Mouse (Mus musculus): ENCODE measurements around the gene Tapt1. TPM values are rescaled to one million over a fixed set of nuclear protein-coding genes. Genes with fewer than 3 reads are reported as not detected.

Tapt1 gene
- polyA plus RNA-seq, 1 experiment from 2014 or later = 30.7 TPM

DNA sequence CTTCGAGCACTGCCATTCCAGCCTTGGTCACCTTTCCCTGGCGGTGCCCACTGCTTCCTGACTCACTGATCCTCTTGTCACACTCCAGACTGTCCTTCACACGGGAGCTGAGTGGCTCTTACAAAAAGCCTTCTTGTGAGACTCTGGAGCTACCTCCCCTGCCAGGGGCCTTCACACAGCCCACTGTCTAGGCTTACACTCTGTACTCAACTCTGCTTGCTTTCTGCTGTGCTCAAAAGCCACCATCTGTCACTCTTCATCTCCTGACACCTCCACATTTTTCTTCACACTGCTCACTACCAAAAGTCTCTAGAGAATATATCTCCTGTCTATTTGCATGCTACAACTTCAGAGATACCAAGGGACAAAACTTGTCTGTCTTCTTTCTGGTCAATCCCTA, 46.0 kb downstream of the Tapt1 start:
- H3K4me1 ChIP-seq = no peaks in the 10 kb centered on the region
- ATAC-seq (ENCODE audit: insufficient number of reproducible peaks, low FRiP score, low TSS enrichment, low read depth) = no peak
- no peak overlapping the region for H3K9ac ChIP-seq
- WGBS = 82% methylated on average over 3 of the region's 3 CpGs
- H3K27me3 ChIP-seq = no peaks in the 10 kb centered on the region
- no peak overlapping the region for H3K27ac ChIP-seq
- H3K4me3 ChIP-seq = no peak overlapping the region
- no peaks in the 10 kb centered on the region for H3K9me3 ChIP-seq
- no peak overlapping the region for H3K4me2 ChIP-seq
- peaks cover 76% of the 10 kb centered on the region for H3K36me3 ChIP-seq

DNA sequence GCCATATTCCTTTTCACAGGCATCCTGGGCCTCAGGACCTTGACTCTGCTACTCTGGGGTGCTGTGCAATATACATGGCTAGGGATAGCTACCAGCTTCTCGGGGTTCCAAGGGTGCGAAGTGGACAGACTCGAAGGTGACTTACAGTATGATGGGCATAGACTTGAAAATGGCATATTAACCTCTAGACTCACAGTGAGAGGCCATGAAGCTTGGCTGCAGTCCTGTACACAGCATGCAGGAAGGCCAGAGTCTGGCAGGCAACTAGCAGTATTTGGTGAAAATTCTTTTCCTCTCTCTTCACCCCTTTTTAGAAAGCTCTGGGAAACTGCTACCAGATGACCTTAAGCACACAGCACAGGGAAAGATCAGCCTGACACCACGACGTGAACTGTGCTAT, 52.4 kb downstream of the Tapt1 start:
- Histone ChIP-seq H3K4me2 (no peak overlapping the region), H3K4me3 (no peak overlapping the region), H3K4me1 (no peaks in the 10 kb centered on the region), H3K27ac (no peak overlapping the region), H3K27me3 (no peaks in the 10 kb centered on the region), H3K36me3 (peaks cover 45% of the 10 kb centered on the region), H3K9me3 (no peaks in the 10 kb centered on the region), H3K9ac (no peak overlapping the region)
- no peak for ATAC-seq (ENCODE audit: insufficient number of reproducible peaks, low FRiP score, low TSS enrichment, low read depth)
- 89% methylated on average over 5 of the region's 5 CpGs for WGBS

DNA sequence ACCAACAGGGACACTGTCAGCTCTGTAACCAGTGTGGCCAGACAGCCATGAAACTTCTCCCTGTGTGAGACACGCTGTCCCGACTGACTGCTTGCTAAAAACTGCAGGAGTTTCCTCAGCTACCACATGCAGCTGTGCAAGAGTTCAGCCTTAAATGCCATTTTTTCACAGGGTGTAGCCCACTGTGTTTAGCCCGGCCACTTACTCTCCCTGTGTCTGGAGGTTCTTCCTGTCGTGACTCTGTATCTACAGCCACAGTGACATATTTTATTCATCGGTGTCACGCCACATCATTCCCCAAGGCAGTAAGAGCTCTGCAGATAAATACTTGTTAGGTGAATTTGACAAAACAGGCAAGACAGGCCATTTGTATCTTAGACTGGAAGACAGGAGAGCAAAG, 59.6 kb downstream of the Tapt1 start:
- no peak for ATAC-seq (ENCODE audit: insufficient number of reproducible peaks, low FRiP score, low TSS enrichment, low read depth)
- Histone ChIP-seq H3K4me3 (no peak overlapping the region), H3K27ac (no peak overlapping the region), H3K27me3 (no peaks in the 10 kb centered on the region), H3K36me3 (no peaks in the 10 kb centered on the region), H3K9ac (no peak overlapping the region), H3K4me1 (no peaks in the 10 kb centered on the region), H3K9me3 (no peaks in the 10 kb centered on the region), H3K4me2 (no peak overlapping the region)
- WGBS = 65% methylated on average over 6 of the region's 6 CpGs

DNA sequence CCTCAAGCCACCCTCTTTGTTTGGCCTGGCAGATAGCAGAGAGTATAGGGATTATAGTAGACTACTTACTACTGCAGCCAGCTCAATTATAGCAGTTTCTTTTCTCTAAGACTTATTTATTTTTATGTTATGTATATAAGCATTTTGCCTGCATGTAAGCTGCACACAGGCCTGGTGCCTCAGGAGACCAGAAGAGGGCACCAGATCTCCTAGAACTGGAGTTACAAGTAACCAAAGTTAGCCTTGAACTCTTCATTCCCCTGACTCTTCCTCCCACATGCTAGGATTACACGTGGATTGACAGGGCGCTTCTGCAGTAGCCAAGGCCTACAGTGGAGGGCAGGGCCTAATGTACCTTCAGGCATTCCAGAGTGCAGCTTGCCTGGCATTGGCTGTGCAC, 60.6 kb downstream of the Tapt1 start:
- Histone ChIP-seq H3K4me1 (no peaks in the 10 kb centered on the region), H3K27me3 (no peaks in the 10 kb centered on the region), H3K4me2 (no peak overlapping the region), H3K36me3 (no peaks in the 10 kb centered on the region), H3K4me3 (no peak overlapping the region), H3K9ac (no peak overlapping the region), H3K27ac (no peak overlapping the region), H3K9me3 (no peaks in the 10 kb centered on the region)
- WGBS = 47% methylated on average over 2 of the region's 2 CpGs
- ATAC-seq (ENCODE audit: insufficient number of reproducible peaks, low FRiP score, low TSS enrichment, low read depth) = no peak

DNA sequence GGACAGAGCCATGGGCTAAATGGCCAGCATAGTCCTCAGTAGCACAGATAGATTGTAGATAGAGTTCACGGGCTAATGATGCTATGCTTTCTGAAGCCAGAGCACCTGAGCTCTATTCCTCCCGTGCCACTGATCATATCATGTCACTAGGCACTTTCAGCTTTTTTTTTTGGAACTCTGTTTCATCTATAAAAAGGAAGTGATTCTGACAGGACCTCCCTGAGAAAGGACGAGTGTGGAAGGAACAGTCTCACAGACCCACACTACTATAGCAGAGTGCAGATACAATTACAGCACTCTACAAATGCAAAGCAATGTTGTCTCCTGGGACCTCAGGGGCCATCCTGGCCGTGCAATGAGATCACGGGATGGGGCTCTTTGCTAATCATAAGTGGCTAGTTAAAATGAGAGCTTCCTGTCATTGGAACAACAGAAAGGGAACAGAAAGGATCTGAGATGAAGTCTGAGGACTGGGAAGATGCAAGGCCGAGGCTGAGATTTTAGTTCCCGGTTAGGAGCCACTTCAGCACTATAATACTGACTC, 62.1 kb downstream of the Tapt1 start:
- WGBS = 50% methylated on average over 7 of the region's 7 CpGs
- Histone ChIP-seq H3K27ac (no peak overlapping the region), H3K9me3 (no peaks in the 10 kb centered on the region)

DNA sequence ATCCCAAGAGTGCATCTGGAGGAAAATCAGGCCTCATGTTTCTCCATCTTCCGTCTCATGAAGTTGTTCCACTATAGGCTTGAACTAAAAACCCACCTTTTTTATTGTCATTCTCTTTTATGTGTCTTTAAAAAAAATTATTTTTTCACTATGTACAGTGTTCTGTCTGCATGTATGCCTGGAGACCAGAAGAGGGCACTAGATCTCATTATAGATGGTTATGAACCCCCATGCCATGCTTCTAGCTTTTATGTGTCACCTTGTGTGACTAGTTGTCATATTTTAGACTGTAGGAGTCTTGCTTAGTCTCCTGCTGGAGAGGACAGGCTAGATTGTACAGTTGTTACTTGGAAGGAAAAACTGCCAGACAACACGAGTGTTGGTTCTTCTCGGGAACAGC, 63.1 kb downstream of the Tapt1 start:
- H3K9ac ChIP-seq = no peak overlapping the region
- no peak overlapping the region for H3K4me3 ChIP-seq
- WGBS = 90% methylated on average over 3 of the region's 3 CpGs
- H3K4me2 ChIP-seq = no peak overlapping the region
- no peaks in the 10 kb centered on the region for H3K4me1 ChIP-seq
- H3K36me3 ChIP-seq = no peaks in the 10 kb centered on the region
- H3K9me3 ChIP-seq = no peaks in the 10 kb centered on the region
- no peak for ATAC-seq (ENCODE audit: insufficient number of reproducible peaks, low FRiP score, low TSS enrichment, low read depth)
- H3K27ac ChIP-seq = no peak overlapping the region
- no peaks in the 10 kb centered on the region for H3K27me3 ChIP-seq

More for the DNA sequence above, 62.1 kb downstream of the Tapt1 start:
- Histone ChIP-seq H3K36me3 (no peaks in the 10 kb centered on the region), H3K4me2 (no peak overlapping the region), H3K27me3 (no peaks in the 10 kb centered on the region), H3K9ac (no peak overlapping the region), H3K4me1 (no peaks in the 10 kb centered on the region), H3K4me3 (no peak overlapping the region)
- no peak for ATAC-seq (ENCODE audit: insufficient number of reproducible peaks, low FRiP score, low TSS enrichment, low read depth)

DNA sequence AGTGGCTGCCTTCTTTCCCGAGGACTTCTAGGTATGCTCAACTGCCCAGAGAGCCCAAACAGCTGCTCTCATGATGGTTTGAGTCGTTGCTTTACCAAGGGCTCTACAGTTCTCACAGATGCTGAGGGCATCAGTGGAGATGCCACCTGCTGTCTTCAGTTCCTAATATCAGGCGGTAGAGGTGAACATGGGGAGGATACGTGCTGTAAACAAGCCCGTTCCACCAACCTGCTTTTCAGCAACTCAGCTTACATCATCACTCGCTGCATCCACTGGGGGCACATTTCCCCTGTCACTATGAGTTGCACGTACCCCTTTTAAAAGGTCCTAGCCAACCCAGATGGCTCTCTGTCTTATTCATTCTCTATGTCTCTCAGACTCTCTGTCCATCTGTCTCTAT, 63.6 kb downstream of the Tapt1 start:
- no peak for ATAC-seq (ENCODE audit: insufficient number of reproducible peaks, low FRiP score, low TSS enrichment, low read depth)
- no peaks in the 10 kb centered on the region for H3K27me3 ChIP-seq
- H3K4me3 ChIP-seq = no peak overlapping the region
- H3K9ac ChIP-seq = no peak overlapping the region
- no peaks in the 10 kb centered on the region for H3K36me3 ChIP-seq
- H3K27ac ChIP-seq = no peak overlapping the region
- 80% methylated on average over 7 of the region's 7 CpGs for WGBS
- no peaks in the 10 kb centered on the region for H3K9me3 ChIP-seq
- no peaks in the 10 kb centered on the region for H3K4me1 ChIP-seq
- no peak overlapping the region for H3K4me2 ChIP-seq

DNA sequence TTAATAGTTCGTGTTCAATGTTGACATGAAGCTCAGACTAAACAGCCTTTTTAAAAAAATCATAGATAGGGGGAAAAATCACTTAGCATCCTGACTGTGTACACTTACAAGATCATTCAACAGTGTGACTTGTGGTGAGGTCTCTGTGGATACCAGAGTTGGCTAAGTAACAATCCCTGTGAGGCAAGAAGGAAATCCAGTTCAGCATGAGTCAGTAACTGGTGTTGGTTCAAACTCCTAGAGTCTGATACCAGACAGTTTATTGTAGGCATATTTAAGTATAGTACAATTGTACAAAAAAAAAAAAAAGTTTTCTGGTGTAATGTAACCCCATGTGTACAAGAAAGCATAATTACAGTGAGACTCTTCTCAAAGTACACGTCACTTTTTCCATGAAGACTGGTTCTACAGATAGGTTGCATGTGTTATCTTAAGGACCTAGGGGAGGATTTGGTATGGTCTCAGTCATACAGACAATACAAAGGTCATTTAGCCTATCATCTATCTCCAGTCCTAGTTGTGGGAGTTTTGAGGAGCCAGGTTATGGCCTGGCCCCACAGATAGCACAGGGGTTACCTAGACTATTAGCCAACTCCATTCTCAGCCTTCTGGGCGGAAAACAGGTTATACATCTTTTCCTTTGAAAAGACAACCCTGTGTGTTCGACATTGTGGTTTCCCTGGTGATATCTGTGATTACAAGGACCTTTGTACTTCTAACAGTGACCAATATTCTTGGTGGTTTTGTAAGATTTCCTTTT, 66.6 kb downstream of the Tapt1 start:
- no peaks in the 10 kb centered on the region for H3K4me1 ChIP-seq
- no peaks in the 10 kb centered on the region for H3K9me3 ChIP-seq
- H3K27me3 ChIP-seq = no peaks in the 10 kb centered on the region
- no peaks in the 10 kb centered on the region for H3K36me3 ChIP-seq
- no peak overlapping the region for H3K9ac ChIP-seq
- no peak overlapping the region for H3K4me3 ChIP-seq
- 73% methylated on average over 4 of the region's 4 CpGs for WGBS
- ATAC-seq (ENCODE audit: insufficient number of reproducible peaks, low FRiP score, low TSS enrichment, low read depth) = no peak
- no peak overlapping the region for H3K27ac ChIP-seq
- H3K4me2 ChIP-seq = no peak overlapping the region

DNA sequence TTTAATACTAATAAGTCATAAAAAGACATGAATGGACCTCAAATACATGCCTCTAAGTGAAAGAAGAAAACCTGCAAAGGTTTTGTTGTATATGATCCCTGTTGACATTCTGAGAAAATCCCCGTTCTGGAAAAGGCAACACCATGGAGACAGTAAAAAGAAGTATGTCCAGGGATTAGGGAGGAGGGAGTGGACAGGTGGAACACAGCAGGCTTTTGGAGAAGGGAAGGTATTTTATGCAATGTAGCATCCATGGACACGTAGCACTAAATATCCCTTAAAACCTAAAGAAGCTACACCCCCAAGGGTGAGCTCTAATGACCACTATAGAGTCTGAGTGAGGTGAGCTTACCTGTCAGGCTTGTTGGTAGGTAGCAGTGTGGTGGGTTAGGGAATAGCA, 67.2 kb downstream of the Tapt1 start:
- no peaks in the 10 kb centered on the region for H3K9me3 ChIP-seq
- H3K27me3 ChIP-seq = no peaks in the 10 kb centered on the region
- no peak for ATAC-seq (ENCODE audit: insufficient number of reproducible peaks, low FRiP score, low TSS enrichment, low read depth)
- H3K9ac ChIP-seq = no peak overlapping the region
- 82% methylated on average over 2 of the region's 2 CpGs for WGBS
- no peaks in the 10 kb centered on the region for H3K36me3 ChIP-seq
- H3K27ac ChIP-seq = no peak overlapping the region
- no peaks in the 10 kb centered on the region for H3K4me1 ChIP-seq
- no peak overlapping the region for H3K4me3 ChIP-seq
- no peak overlapping the region for H3K4me2 ChIP-seq

DNA sequence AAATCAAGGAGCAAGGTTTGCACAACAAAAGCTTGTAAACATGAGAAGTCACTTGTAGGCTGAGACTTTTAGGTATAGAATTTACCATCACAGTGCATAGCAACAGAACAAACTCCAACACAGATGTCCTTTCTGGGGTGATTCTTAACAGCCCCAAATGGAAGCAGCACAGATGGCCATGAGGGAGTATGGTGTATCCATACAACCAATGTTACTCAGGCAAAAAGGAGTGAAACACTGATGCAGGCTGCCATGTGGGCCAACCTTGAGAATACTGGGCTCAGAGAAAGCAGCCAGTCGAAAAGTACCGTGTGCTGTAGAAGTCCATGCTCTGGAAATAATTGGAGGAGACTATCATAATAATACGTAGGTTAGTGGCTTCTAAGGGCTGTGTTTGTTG, 68.0 kb downstream of the Tapt1 start:
- no peak overlapping the region for H3K4me3 ChIP-seq
- no peaks in the 10 kb centered on the region for H3K4me1 ChIP-seq
- no peak overlapping the region for H3K4me2 ChIP-seq
- no peaks in the 10 kb centered on the region for H3K9me3 ChIP-seq
- H3K27me3 ChIP-seq = no peaks in the 10 kb centered on the region
- H3K9ac ChIP-seq = no peak overlapping the region
- no peak for ATAC-seq (ENCODE audit: insufficient number of reproducible peaks, low FRiP score, low TSS enrichment, low read depth)
- H3K36me3 ChIP-seq = no peaks in the 10 kb centered on the region
- WGBS = 87% methylated on average over 3 of the region's 3 CpGs
- H3K27ac ChIP-seq = no peak overlapping the region

DNA sequence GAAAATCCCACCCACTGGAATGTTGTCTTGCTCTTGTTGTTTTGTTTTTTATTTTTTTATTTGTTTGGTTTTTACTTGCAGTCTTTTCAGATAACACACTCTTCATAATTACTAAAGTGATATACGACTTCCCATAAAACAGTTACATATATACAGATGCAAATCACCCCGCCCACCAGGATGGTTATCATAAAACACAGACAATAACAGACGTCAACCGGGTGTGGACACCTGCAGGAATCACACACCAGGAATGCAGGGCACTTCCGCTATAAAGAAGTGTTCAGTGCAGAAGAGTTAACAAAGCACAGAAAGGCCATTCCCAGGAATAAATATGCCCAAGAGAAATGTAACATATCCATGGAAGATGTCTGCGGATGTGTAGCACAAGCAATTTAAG, 68.7 kb downstream of the Tapt1 start:
- ATAC-seq (ENCODE audit: insufficient number of reproducible peaks, low FRiP score, low TSS enrichment, low read depth) = no peak
- Histone ChIP-seq H3K27me3 (no peaks in the 10 kb centered on the region), H3K4me2 (no peak overlapping the region), H3K36me3 (no peaks in the 10 kb centered on the region), H3K4me1 (no peaks in the 10 kb centered on the region), H3K27ac (no peak overlapping the region), H3K4me3 (no peak overlapping the region), H3K9me3 (no peaks in the 10 kb centered on the region), H3K9ac (no peak overlapping the region)
- 61% methylated on average over 6 of the region's 6 CpGs for WGBS

DNA sequence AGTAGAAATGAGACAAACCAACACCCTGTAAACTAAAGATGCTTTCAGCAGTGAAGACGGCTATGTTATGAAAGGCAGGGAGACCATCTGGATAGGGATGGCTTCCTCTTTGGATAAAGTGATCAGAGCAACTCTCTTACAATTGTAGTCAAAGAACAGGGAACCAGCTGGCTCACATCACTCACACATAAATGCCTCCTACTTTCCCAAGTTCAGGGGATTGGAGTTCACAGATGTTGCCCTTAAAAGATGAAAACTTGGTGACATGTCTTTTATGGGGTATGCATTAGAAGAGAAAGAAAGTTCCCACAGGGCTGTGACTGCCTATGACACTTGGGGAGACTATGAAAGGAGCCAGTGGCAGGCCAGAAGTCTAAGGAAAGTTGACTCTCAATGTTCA, 73.4 kb downstream of the Tapt1 start:
- no peak overlapping the region for H3K27ac ChIP-seq
- H3K9me3 ChIP-seq = no peaks in the 10 kb centered on the region
- H3K4me1 ChIP-seq = no peaks in the 10 kb centered on the region
- H3K27me3 ChIP-seq = no peaks in the 10 kb centered on the region
- ATAC-seq (ENCODE audit: insufficient number of reproducible peaks, low FRiP score, low TSS enrichment, low read depth) = no peak
- H3K4me2 ChIP-seq = no peak overlapping the region
- 75% methylated on average over 1 of the region's 1 CpGs for WGBS
- no peaks in the 10 kb centered on the region for H3K36me3 ChIP-seq
- H3K4me3 ChIP-seq = no peak overlapping the region
- H3K9ac ChIP-seq = no peak overlapping the region
